Mouse (Mus musculus) olfactory bulb, adult 2 months (tissue): ENCODE measurements around the gene Gnptg.
"Not testable (repeated sequence)": the region's sequence is repeated elsewhere in the genome, so short reads cannot be mapped to it uniquely, and the experiment has no call there.

Experiments used
- CTCF ChIP-seq: fragments of 200-500 bp; IDR thresholded peaks from 2 replicates; pipeline ENCODE4 v1.5.1; 2012; ENCODE audit warnings: low read depth, mild to moderate bottlenecking, low read length, moderate library complexity; ENCODE audit not compliant: insufficient read depth
- POLR2A ChIP-seq: fragments of 200-500 bp; IDR thresholded peaks from 2 replicates; pipeline ENCODE4 v1.6.1; 2012; ENCODE audit warnings: mild to moderate bottlenecking, low read depth, low read length, moderate library complexity; ENCODE audit not compliant: insufficient read depth

DNA sequence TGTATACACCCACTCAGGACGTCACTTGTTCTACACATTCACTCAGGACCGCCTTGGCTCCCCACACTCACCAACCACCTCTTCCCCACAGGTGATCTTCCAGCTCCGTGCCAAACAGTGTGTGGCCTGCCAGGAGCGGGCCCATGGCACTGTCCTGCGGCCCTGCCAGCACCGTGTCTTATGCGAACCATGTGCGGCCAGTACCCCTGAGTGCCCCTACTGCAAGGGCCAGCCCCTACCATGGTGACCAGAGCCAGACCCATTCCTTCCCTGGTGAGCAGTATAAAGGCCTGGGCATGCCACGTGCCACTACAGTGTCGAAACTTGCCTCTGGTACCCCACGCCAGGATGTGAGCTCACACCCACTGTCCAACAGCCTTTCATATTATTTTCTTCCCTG lies 8.3 kb downstream of the Gnptg start:
- not testable (repeated sequence) for TF ChIP-seq CTCF, POLR2A
